1 mouse cellular context compared by ENCODE assay signal in genomic region chr4:108117924-108118876, GRCm38 (mm10).
TF ChIP-seq lines count a peak whose summit lies in the region.

No protein-coding gene starts in this region.

TF ChIP-seq in MEL, 35 proteins besides CTCF, POLR2A, EP300 and RAD21 (continued from another document):
- TF ChIP-seq SIN3A (IDR thresholded peaks at IDR 0.05; ENCODE audit: low read length) = peak; percentile 33; the same call in 1 of the 2 replicates
- no peak for TF ChIP-seq CHD2 (IDR thresholded peaks at IDR 0.05; ENCODE audit: low read length)
- TF ChIP-seq USF2 (IDR thresholded peaks at IDR 0.05; ENCODE audit: borderline replicate concordance in 1 of 2, insufficient read depth in 1 of 2, low read depth in 1 of 2, low read length in 2 of 2) = no peak
- no peak for TF ChIP-seq RCOR1 (IDR thresholded peaks at IDR 0.05; ENCODE audit: low read depth, low read length)
- TF ChIP-seq BHLHE40 (IDR thresholded peaks at IDR 0.05; ENCODE audit: borderline replicate concordance, low read depth, low read length) = no peak
- TF ChIP-seq JUND (IDR thresholded peaks at IDR 0.05; ENCODE audit: low read depth, low read length) = no peak
